Mouse (Mus musculus) lung, postnatal 10 days (tissue): ENCODE results near the gene Lmo4.

Source experiments
- DNase-seq: peaks from one replicate; pipeline ENCODE4 v3.0.0; 2021

Gene Lmo4

GRCm38 (mm10) chr3:144147244-144147643 lies 57.8 kb downstream of the Lmo4 start:
- DNase-seq: no peak

- DNase-seq: no peak
Observed at GRCm38 (mm10) chr3:144144066-144144465, 61.0 kb downstream of the Lmo4 start.

GRCm38 (mm10) chr3:144142939-144143338 lies 62.1 kb downstream of the Lmo4 start:
- DNase-seq: no peak

- DNase-seq: no peak
Observed at GRCm38 (mm10) chr3:144141786-144142185, 63.2 kb downstream of the Lmo4 start.

GRCm38 (mm10) chr3:144140816-144141215 lies 64.2 kb downstream of the Lmo4 start:
- no peak for DNase-seq

GRCm38 (mm10) chr3:144138659-144139058 lies 66.4 kb downstream of the Lmo4 start:
- no peak for DNase-seq
